Mouse (Mus musculus): ENCODE results near the gene Sfxn5.

Gene Sfxn5

DNA sequence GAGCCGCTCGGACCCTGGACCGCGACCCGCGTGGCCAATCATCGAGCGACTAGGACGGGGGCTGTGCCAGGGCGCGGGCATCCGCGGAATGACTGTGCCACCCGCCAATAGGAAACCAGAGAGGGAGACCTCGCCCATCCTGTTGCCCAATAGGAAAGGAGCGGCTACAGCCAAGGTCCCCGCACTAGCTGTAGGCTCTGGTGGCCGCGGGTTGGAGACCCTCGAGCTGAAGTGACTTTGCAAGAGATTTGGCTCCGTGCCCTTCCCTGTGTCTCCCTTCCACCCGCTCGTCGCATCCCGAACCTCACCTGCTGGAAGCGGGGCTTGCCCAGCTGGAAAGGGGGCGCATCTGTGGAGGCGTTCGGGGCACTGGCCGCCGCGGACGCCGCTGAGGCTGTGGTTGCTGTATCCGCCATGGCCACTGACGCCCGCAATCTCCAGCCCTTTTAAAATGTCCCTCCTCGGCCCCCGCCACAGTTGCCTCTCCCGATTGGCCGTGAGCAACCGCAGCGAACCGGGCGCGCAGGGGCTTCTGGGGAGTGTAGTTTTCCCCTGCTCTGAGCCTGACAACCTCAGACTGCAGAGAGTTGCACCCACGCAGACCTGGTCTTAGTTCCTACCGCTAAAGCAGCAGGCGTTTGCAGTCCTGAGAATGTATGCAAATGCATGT lies at the start of gene Sfxn5:
Gene Sfxn5, minus strand, starts transcription at position 423 of the 670 bp plus-strand sequence.
- DNase-seq (ENCODE audit: low spot score) = peak; percentile 90

DNA sequence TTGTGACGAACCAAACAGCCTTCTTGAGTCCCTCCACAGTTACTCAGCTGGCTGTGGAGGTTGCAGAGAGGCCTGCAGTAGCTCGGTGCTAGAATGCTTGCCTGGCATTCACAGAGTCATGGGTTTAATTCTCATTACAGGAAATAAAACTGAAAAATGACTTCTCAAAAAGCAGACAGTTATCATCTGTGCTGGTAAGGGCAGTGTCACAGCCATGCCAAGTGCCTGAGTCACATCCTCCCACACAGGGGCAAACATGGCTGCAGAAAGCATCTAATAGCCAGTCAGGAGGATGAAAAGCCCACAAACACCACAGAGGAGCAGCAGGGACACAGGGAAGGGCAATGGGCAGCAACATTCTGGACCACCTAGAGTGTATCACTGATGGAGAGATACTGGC lies 49.6 kb upstream of the Sfxn5 start:
- no peak for DNase-seq (ENCODE audit: low spot score)

DNA sequence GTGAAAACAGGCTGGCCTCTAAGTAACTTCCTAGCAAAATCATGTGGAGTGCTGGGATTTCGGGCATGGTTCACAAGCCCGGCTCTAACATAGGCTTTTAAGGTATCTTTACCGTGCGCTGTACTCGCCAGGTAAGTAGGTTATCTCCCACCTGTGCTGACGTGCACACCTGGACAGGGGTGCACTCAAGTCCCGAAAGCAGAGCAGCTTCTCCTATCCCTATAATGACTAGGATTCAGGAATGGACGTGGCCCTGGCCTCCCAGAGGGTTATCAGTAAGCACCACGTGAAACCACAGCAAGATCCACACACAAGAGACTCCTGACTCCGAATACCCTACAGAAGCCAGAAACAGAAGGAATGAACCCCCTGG lies 48.4 kb upstream of the Sfxn5 start:
- no peak for DNase-seq (ENCODE audit: low spot score)

DNA sequence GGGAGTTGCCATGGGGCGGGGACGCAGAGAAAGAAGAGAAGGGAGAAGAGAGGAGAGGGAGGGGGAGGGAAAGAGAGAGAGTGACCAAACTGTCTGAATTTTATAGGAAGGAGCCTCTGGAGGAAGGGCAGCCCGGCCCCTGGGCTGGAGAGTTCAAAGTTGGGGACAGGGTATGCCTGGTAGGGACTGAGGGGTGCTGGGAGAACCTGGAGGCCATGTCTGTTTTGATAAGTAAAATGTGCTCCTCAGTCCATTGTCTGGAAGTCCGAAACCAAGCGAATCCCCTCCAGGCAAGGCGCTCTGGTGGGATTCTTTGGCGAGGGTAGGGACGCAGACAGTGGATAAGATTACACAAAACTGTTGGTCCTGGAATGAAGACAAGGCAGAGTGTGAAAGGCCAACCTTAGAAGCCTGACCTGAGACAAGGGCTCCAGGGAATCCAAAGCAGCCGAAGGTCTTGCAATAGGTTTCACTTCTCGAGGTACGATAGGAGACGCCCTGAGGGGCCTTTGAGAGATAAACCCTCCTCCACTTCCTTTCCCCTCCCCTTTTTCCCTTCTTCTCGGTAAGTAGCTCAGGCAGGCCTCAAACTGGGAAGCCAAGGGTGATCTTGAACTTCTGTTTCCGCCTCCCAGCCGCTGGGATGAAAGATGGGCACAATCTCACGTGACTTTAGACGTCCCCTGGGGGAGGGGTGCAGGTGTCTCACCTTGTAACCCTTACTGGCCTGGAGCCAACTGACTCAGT lies 47.9 kb upstream of the Sfxn5 start:
- no peak for DNase-seq (ENCODE audit: low spot score)

DNA sequence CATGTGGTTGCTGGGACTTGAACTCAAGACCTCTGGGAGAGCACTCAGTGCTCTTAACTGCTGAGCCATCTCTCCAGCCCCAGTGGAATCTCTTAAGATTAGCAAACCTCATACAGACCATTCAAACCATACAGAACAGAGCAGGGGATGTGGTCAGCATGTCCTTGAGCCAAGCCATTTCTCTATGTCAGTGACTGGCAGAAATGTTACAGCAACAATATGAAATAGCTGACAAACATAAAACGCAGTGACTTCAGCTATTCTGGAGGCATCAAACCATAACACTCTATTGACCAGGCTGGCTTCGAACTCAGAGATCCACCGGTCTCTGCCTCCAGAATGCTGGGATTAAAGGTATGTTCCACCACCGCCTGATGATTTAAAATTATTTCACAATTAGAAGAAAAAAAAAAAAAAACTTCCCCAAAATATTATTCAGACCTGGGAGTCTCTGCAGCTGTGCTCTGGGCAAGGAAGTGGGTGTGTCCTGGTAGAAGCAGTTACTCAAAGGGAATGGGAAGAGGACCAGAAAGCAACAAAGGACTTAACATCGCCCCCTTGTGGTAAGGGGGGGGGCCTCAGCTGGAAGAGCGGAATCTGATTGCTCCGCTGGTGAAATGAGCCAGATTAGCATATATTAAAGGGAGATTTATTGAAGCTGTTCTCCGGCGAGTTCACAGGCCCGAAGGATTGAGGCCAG lies 47.1 kb upstream of the Sfxn5 start:
- DNase-seq (ENCODE audit: low spot score) = peak; percentile 76

DNA sequence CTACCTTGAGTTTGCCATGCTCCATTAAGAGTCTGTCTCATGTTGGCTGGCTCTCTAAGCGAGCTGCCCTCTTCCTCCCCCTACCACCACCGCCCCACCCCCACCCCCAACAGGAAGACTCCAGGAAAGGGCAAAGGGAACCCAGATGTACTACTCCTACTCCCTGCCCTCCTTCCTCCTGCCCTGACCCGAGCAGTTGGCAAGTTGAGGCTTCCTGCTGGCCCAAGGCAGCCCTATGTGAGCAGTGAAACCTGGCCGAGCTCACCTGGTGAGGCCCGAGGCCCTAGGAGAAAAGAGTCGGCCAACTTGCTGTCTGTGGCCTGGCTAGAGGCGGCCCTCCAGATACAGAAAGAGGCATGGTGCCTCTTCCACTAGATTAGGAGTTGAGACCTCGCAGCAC lies 45.4 kb upstream of the Sfxn5 start:
- no peak for DNase-seq (ENCODE audit: low spot score)

DNA sequence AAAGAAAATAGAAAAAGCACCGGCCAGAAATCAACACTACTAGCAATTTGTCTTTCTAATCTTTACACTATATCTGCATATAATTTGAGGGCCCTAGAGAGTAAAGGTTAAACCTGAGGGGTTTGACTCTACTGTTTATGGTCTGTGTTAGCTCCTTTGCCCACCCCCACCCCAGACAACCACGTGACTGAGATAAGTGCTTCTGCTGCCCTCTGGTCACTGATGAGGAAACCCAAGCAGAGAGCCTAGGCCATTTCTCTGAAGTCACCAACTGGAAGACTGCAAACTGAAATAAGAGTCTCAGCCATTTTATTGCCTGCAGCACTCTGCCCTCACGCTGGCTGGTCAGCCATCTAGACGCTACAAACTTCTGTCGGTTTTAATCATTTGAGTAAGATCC lies 44.7 kb upstream of the Sfxn5 start:
- DNase-seq (ENCODE audit: low spot score) = no peak

DNA sequence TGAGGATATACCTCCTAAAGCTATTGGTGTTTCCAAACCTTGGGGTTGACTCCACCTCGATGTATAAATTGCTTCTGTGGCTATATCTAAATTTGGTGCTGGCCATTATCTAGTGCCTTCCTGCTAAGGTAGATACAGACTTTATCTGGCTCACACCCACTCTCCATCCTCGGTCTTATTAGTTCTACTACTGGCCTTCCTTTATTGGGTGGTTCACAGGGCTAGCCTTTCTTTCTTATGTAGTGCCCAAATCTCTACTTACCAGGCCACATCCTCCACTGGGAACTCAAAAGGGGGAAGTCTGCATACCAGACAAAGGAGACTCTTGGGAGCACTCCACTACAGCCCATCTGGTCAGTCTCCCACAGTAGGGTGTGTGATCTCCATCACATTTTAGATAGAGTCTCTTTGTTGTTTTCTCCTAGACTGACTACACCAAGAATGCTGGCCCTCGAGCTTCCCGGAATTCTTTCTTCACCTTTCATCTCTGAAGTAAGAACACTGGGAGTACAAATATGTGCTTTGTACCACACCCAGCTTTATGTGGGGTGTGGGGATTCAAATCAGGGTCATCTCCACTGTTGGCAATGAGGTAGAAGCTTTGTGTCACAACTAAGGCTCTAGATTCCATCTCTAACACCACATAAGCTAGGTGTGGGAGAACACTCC lies 44.0 kb upstream of the Sfxn5 start:
- no peak for DNase-seq (ENCODE audit: low spot score)

DNA sequence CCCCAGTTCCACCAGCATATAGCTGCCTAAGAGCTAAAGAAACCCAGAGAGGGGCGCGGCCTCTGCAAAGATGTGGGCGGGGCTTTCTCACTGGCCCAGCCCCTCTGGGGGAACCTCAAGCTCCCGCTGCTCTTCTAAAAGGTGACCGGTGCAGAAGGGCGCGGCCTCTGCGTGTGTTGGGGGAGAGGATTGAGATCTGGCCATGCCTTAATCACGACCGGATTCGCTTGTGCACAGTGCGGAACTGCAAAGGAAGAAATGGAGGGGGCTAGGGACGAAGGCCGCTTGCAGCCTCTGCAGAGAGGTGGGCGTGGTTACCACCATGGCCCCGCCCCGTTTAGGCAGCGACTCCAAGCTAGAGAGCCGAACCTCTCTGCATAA lies 41.5 kb upstream of the Sfxn5 start:
- DNase-seq (ENCODE audit: low spot score) = peak; percentile 97

DNA sequence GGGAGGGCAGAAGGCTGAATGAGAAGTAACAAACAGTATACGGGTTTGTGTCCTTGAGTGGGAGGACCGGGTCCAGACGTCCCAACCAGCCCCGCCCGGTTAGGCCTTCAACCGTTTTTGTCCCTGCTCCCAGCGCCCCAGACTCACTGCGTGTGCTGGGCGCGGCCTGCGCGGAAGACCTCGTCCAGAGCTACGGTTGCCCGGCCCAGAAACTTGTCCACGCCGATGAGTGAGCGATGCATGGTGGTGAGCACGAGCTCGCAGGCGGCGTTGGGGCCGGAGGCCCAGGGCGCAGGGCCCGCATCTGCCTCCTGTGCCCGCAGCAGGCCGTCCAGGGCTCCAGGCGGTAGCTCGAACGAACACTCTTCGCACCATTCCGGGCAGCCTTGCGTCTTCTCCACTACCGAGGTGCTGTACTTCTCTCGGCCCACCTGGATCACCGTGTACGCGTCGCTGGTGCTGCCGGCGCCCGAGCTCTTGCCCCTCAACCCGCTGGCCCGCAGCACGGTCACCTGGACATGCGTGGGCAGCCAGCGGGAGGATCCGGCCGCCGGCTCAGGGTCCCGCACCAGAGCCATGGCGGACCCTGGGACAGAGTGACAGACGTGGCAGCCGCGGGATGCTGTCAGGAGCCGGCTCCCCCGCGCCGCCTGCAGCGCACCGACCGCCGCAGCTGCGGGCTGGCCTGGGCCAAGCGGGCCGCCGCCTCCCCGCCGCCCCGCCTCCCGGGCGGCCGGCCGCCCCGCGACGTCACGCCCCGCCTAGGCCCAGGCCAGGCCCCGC lies 40.9 kb upstream of the Sfxn5 start, which contains the start of gene Rab11fip5:
Gene Rab11fip5, minus strand, starts transcription at position 684 of the 783 bp plus-strand sequence.
- peak; percentile 37 for DNase-seq (ENCODE audit: low spot score)

DNA sequence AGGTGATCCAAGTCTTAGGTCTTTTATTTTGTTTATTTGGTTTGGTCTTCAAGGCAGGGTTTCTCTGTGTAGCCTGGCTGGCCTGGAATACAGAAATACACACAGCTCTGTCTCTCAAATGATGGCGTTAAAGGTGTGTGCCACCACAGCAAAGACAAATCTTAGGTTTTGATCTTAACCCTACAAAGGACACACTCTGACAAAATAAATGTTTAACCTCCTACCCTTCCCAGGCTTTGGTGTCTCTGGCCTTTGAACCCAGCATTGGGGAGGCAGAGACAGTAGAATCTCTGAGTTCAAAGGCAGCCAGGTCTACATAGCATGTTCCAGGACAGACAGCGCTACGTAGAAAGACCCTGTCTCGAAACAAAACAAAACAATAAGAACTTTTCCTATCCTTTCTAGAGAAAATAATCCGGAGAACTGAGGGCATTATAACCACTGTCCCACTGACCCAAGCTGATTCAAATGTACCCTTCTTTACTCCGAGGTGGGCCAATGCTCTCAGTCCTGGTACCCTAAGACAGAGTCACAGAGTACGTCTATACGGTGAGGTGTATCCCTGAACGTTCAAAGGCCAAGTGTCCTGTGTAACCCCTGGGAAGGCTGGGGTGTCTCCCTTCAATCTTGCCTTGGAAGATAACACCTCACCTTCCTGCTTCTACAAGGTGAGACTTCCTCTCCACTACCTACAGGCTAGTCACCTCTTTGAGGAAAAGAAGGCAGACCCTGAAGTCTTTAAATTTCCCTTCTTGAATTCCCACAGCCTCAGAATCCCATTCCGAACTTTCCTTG lies 40.0 kb upstream of the Sfxn5 start:
- no peak for DNase-seq (ENCODE audit: low spot score)

DNA sequence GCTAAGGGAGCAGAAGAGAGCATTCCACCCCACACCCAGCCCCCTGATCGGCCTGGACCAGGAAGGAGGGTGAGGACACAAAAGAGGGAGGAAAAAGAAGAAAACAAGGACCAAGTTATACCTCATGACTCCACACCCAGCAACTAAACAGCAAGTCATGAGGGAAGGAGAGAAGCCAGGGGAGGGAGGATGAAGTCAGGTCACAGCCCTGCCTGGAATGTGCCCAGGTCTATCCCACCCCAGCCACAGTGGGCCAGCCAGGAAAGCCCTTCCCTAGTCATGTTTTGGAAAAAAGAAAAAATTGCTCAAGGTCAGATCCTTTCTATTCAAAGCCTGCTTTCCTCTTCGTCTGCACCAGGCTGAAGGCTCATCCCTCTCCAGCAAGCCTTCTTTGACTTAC lies 39.3 kb upstream of the Sfxn5 start:
- no peak for DNase-seq (ENCODE audit: low spot score)

DNA sequence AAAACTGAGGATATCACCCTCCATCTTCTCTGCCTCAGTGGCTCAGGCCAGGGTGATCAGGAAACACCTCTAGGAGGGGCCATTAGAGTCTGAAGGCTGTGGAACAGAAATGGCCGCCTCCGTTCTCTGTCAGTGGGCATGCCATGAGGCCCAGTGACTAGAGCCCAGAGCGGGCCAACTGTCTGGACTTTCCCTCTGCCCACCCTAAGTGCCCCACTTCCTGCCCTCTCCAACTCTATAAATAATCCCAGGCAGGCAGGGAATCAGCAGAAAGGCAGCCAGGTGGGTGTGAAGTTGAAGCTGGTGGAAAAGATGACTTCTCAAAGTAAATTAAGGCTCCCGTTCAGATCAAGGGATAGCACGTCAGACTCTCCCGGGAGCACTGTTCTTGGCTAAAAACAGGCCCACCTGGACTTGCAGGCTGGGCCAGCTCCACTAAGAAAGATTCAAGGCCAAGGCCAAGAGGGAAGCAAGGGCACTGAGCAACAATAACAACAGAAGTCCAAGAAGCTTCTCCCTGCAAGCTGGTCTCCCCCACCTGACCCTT lies 38.7 kb upstream of the Sfxn5 start:
- DNase-seq (ENCODE audit: low spot score) = no peak

DNA sequence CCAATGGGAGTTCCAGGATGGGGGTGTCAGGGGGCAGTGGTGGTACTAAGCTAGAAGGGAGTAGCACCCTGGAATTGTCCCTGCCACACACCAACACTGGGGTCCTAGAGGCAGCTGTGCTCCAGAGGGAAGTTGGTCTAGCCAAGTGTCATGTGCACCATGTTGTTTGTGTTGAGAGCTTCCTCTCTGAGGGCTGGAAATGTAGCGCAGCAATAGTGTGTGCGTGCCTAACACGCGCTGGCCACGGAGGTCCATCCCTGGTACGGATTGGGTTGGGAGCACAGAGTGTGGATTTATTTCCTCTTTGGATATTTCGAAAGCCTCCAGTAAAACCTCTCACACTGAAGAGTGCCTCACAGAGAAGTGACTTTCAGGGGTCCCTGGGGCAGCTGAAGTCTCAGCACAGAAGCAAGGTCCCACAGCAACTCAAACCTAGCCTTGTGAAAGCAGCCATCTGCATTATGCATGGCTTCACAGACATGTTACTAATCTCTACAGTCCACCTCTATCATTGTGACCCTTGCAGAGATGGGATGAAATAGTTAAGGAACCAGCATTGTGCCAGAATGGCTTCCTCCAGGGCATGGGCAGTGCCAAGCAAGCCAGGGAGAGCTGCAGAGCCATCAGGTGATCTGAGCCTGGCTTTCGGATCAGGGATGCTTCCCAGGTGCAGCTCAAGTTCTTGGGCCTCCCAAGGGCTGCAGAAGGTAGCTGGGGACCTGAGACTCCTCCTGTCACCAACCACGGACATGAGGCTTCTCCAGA lies 37.6 kb upstream of the Sfxn5 start:
- DNase-seq (ENCODE audit: low spot score) = no peak

DNA sequence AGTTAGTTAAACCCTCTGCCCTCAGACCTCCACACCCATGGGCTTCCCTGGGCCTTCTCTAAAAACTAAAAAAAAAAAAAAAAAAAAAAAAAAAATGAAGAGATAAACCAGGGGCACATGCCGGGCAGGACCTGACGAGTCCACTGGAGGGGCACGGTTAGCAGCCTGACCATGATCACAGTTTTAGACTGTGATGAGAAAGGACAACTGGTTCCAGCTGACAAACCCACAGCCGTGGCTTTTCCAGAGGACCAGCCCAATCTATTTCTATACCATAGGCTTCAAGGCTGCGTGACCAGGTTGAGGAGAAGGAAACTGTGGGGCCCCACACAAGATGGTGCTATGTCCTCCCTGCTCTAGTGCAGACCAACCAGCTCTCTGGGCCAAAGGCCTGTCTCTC lies 36.8 kb upstream of the Sfxn5 start:
- DNase-seq (ENCODE audit: low spot score) = no peak

DNA sequence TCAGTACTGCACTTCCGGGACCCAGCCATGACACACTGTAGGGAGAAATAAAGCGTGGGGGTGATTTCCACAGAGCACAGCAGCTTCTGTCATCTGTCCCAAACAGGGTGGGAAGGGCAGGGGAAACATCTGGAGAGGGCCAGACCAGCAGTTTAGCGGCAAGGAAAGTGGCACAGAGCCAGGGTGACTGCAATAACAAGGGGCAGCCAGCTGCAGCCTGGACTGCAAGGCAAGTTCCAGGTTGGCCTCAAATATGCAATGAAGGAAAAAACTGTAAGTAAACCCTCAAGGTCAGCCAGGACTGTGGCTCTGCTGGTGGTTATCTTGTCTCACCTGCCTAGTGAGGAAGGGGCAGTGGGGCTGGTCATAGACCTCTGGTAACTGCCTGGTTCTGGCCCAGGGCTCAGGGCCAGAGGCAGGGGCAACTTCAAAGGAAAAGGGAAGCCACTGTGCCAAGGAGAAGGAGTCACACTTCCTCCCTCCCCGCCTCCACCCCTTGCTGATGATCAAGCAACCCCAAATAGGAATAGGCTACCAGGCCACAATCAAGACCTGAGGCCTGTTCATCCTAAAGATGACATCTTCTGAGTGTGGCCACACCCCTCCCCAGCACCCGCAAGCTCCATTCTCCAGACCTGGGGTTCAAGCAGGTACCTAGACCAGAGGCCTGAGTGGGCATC lies 36.1 kb upstream of the Sfxn5 start:
- DNase-seq (ENCODE audit: low spot score) = peak; percentile 51

DNA sequence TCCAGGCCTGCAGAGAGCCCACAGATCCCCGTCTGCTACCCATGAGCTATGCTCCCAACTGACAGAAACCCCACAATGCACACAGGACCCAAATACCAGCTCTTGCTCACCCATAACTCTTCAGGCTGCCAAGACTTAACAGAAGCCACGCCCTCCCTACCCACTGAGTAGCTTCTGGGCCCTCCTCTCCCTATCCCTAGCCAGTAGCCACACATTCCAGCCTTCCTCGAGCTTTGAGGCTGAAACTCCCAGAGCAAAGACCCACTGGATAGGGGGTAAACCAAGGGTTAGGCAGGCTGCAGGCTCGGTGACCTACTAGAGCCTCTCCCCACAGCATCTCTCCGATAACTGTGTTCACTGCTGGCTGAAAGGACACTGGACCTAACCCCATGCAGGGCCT lies 35.5 kb upstream of the Sfxn5 start:
- no peak for DNase-seq (ENCODE audit: low spot score)

DNA sequence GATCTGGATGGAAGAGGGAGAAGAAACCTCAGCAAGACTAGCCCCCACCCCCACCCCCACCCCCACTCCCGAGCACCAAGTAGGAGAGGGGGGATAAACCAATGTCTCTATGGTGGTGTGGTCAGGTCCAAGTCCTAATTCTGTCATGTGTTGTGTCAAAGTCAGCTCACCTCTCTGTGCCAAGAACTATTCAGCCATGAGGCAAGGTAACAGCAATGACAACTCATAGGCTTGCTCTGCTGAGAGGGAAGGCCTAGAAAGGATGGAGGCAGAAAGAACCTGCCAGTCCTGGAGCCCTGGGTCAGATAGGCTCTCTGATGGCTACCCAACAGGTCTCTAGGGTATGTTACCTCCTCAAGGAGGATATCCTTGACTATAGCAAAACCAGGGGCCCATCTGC lies 34.9 kb upstream of the Sfxn5 start:
- DNase-seq (ENCODE audit: low spot score) = no peak

DNA sequence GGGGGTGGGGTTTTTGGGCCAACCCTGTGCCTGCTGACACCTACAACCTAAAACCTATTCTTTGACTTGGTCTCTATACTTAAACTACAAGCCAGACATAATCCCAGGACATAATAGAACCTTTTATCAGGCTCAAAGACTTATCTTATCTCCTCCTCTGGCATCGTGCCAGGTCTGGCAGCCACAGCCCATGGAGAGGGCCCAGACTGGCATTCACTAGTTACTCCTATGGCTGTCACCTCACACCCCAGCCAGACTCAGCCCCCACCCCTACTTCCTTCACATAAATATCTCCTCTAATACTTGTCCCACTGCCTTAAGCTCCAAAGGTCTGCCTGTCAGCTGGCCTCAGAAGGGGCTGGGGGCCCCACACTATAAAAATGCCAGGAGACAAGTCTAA lies 33.2 kb upstream of the Sfxn5 start:
- DNase-seq (ENCODE audit: low spot score) = no peak

Data from urinary bladder, postnatal 25 days (tissue).